Mouse (Mus musculus) CD4-positive naive resting alpha-beta T cell, adult 76 days (primary cell): Measurements from ENCODE around the gene Slc25a13. TPM values are rescaled to one million over a fixed set of nuclear protein-coding genes. Genes with fewer than 3 reads are reported as not detected.

Experiments
- total RNA-seq: library from RNA; stranded (reverse); gene quantifications from one replicate; pipeline ENCODE4 v1.2.4, GENCODE M21; 2023

The Slc25a13 gene
- 2.4 TPM for total RNA-seq

GRCm38 (mm10) chr6:6216507-6217285 lies at the start of gene Slc25a13:
TSS of gene Slc25a13 (minus strand) at chr6:6217173.

